8 mouse cellular contexts compared by ENCODE assay signal in the genomic region with DNA sequence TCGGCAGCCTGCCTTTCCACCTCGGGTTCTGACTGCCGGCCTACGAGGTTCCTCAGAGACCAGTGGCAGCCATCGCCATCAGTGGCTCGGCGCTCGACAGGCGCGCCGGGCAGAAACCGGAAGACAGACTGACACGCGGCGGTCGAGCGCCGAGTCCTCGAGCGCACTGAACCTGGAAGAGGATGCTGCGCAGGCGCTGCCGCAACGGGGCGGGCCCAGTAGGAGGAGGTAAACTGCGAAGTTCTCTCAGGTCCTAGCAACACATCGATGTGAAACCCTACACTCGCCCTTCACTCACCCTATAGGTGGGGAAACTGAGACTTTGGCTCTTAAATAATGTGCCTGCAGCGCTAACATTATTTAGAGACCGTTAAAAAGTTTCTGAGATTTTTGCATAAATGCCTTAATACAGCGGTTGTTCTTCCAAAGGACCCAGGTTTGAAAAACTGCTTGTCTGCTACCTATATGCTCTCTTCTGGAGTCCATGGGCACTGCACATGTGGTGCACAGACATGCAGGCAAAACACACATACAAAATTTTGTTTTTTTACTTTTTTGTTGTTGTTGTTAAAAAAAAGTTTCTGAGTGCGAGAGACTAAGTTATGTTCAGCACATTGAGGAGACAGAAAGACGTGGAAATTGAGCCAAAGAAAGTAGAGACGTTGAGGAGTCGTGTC. TPM values are rescaled to one million over a fixed set of nuclear protein-coding genes. Genes with fewer than 3 reads are reported as not detected.
DNase-seq lines count a peak whose midpoint lies in the region; ATAC-seq lines count a peak whose summit lies in the region.

A gene (minus strand): TSS at position 153 of the 677 bp plus-strand sequence.

- ATAC-seq in megakaryocyte progenitor cell, adult 5-6 weeks (replicated peaks; ENCODE audit: poor library complexity), result peak; percentile 97

- DNase-seq in adipocyte (ENCODE audit: low spot score), result peak; percentile 93
- peak; percentile 98 for DNase-seq in embryo, embryonic 10 days (ENCODE audit: low spot score)
- DNase-seq in gastrocnemius, postnatal 10 days, result peak; percentile 90
- peak; percentile 96 for DNase-seq in induced T-regulatory cell, adult 2 months (ENCODE audit: low read depth)
- DNase-seq in left cerebral cortex, adult 9 months (ENCODE audit: low spot score in 2 of 2), result peak; percentile 59 to 90
- peak; percentile 88 for DNase-seq in right cerebral cortex, postnatal 14 days
- DNase-seq in urinary bladder, postnatal 4 days (ENCODE audit: low spot score in 2 of 2), result peak; percentile 87 to 88

RNA-seq across cellular contexts. Expression of the gene that starts here (rescaled TPM):
- total RNA-seq in gastrocnemius, postnatal 10 days (2021), result 10 to 100 TPM; 16.6 to 16.8 TPM
- 7.2 and 11.0 TPM in 2 replicates for total RNA-seq in megakaryocyte progenitor cell, adult 5-6 weeks (2015)
- total RNA-seq in megakaryocyte progenitor cell, adult 5-6 weeks (2017), result 18.2 and 21.0 TPM in 2 replicates

Comparison
In these comparisons a context has a peak if more than half of its experiments do, and no peak if none do; other contexts are left out.
1. Peak in every context shown above with its lines: DNase-seq and ATAC-seq.